Mouse (Mus musculus) C2C12 (cell line): Measurements from ENCODE around the gene Tnrc18.

Experiments
- CTCF ChIP-seq: IDR thresholded peaks from one replicate; pipeline ENCODE4 v1.5.1; 2011; ENCODE audit not compliant: control insufficient read depth, insufficient read depth, insufficient read length
- USF1 ChIP-seq: IDR thresholded peaks from one replicate; pipeline ENCODE4 v1.6.1; 2011; ENCODE audit warnings: low read depth, mild to moderate bottlenecking, control low read depth, moderate library complexity

DNA sequence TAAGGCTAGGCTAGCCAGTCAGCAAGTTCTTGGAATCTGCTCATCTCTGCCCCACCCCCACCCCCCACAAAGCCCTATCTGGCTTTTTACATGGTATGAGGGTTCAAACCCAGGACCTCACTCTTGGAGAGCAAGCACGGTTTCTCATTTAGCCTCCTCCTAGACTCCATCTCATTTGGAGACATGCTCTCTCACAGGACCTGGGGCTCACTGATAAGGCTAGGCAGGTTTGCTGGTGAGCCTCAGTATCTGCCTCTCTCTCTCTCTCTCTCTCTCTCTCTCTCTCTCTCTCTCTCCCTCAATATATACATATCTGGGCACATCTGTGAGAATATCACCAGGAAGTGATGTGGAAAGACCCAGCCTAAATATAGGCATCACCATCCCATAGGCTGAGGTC lies 138.4 kb downstream of the Tnrc18 start:
- no peak for TF ChIP-seq CTCF
- TF ChIP-seq USF1: no peak
